Mouse (Mus musculus) embryonic facial prominence, embryonic 14.5 days (tissue): Measurements from ENCODE around the gene Slc7a5. TPM values are rescaled to one million over a fixed set of nuclear protein-coding genes. Genes with fewer than 3 reads are reported as not detected.

Source experiments
- ATAC-seq: fragments of 200-750 bp; cut with Nextera tagmentation; 2 replicates; pipeline ENCODE4 v1.8.0; 2017; ENCODE audit warnings: low read depth, moderate number of reproducible peaks, moderate TSS enrichment
- DNase-seq: peaks from one replicate; pipeline ENCODE4 v3.0.0-alpha.2; 2015; ENCODE audit warnings: low spot score
- H3K27ac ChIP-seq: fragments of 300-500 bp; sonication (generic); replicated peaks from 2 replicates; pipeline ENCODE4 v1.5.1; 2014; ENCODE audit warnings: low read depth, mild to moderate bottlenecking, low read length, moderate library complexity
- H3K27me3 ChIP-seq: fragments of 300-500 bp; sonication (generic); replicated peaks from 2 replicates; pipeline ENCODE4 v1.6.1; 2014; ENCODE audit warnings: low read length; ENCODE audit not compliant: control insufficient read depth, insufficient read depth
- H3K36me3 ChIP-seq: fragments of 300-500 bp; sonication (generic); 2 replicates; pipeline ENCODE4 v1.6.1; 2014; ENCODE audit warnings: low read length, mixed read lengths; ENCODE audit not compliant: control insufficient read depth, insufficient read depth
- H3K4me1 ChIP-seq: fragments of 300-500 bp; sonication (generic); 2 replicates; pipeline ENCODE4 v1.6.1; 2014; ENCODE audit warnings: antibody characterized with exemption, low read length; ENCODE audit not compliant: control insufficient read depth, insufficient read depth
- H3K4me2 ChIP-seq: fragments of 300-500 bp; sonication (generic); 2 replicates; pipeline ENCODE4 v1.6.1; 2014; ENCODE audit warnings: low read depth, mild to moderate bottlenecking, low read length, moderate library complexity, mixed read lengths
- H3K4me3 ChIP-seq: fragments of 300-500 bp; sonication (generic); 2 replicates; pipeline ENCODE4 v1.5.1; 2014; ENCODE audit warnings: low read depth, mild to moderate bottlenecking, low read length
- H3K9ac ChIP-seq: fragments of 300-500 bp; sonication (generic); 2 replicates; pipeline ENCODE4 v1.6.1; 2014; ENCODE audit warnings: low read depth, mild to moderate bottlenecking, low read length, moderate library complexity, mixed read lengths
- H3K9me3 ChIP-seq: fragments of 300-500 bp; sonication (generic); 2 replicates; pipeline ENCODE4 v1.6.1; 2016; ENCODE audit warnings: low read length; ENCODE audit not compliant: control insufficient read depth
- WGBS: fragments of 180-500 bp; shearing (Covaris S2); extraction: QIAGEN DNeasy Blood & Tissue Kit; methylation state at CpG from one replicate; pipeline ENCODE4 v1.1.7; 2014; 5-methylcytosine and 5-hydroxymethylcytosine counted together
- polyA plus RNA-seq: library from polyadenylated mRNA; unstranded; fragments of >200 nt; fragmentation: Nextera tagmentation; extraction: Ambion mirVana; gene quantifications from 2 replicates; pipeline ENCODE4 v1.2.1, GENCODE M21; 2014

Slc7a5 gene
- polyA plus RNA-seq, 1 experiment from 2014 or later, result 29.6 TPM

DNA sequence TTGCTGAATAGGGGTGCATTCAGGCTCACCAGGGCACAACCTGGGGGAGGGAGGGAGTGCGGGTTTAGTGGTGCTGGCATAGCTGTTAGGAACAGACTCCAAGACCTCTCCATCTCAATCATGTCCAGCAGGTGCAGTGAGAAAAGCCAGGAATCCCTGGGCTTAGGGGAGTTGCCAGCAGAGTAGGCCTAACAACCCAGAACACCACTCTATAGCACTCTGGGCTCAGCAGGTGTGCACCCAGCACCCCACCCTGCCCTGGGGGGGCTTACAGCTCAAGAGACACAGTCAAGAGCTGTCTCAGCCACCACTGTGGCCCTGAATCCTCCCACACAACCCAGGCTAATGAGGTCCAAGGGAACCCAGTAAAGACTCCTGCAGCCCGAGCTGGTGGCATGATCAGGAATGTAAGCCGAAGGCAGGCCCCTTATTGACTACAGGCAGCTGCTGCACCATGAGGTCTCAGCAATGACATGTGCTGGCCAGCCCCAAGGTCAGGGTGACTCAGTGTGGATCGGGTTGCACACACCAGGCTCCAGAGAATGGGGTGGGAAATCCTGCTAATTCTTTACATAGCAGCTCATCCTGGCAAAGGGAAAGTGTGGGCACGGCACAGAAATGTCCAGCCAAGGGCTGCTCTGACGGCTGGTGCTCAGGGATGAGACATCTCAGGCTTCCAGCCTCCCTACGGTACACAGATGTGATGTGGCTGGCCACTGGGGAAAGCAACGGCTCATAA lies 5.8 kb downstream of the Slc7a5 start:
- H3K9me3 ChIP-seq, result no peaks in the 10 kb centered on the region
- no peak overlapping the region for H3K27ac ChIP-seq
- H3K27me3 ChIP-seq, result no peaks in the 10 kb centered on the region
- no peaks in the 10 kb centered on the region for H3K36me3 ChIP-seq
- WGBS, result 35% methylated on average over 8 of the region's 8 CpGs
- H3K4me2 ChIP-seq, result no peak overlapping the region
- H3K4me3 ChIP-seq, result no peak overlapping the region
- no peak overlapping the region for H3K9ac ChIP-seq
- peak; percentile 35; the same call in 1 of the 2 replicates for ATAC-seq
- DNase-seq, result peak; percentile 78
- peaks cover 21% of the 10 kb centered on the region for H3K4me1 ChIP-seq

DNA sequence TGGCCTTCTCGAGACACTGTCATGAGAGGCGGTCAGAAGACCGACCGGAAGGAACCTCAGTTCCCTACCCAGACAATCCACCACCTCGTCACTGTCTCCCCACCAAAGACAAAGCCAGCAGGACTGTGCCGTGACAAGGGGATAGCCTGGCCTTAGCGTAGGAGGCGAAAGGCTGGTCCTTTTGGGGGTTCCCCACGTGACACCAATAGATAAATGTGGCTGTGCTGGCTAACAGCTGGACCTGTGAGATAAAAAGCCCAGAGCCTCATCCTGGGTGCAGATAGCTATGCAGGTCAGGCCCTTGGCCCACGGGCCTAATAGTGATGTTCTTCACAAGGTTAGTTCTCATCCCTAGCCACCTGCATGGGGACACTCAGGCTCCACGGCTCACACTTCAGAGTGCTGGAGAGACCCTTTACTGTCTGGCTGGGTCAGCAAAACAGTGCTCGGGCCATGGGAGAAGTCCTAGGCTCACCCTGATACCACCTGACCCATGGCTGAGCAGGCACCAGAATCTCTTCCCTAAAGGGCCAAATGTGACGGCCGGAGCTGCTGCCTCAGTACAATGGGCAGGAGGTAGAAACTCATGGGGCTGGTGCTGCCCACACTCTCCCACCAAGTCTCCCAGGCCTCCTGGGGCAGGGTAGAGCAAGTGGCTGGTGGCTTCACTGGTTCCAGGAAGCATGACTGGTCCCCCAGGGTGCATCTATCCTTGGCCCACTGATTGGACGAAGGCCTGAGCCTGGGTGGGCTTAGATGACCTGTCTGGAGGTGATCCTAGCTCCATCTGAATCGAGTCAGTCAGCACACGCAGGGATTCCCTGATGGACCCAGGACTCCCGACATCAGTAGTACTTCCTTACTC lies 8.1 kb downstream of the Slc7a5 start:
- Histone ChIP-seq H3K4me1 (peaks cover 10% of the 10 kb centered on the region), H3K27me3 (no peaks in the 10 kb centered on the region), H3K9ac (0 out of 2 replicates have a peak overlapping the region, but pooled peaks have one; percentile 50), H3K9me3 (no peaks in the 10 kb centered on the region), H3K36me3 (peaks cover 15% of the 10 kb centered on the region; the same call in 1 of the 2 replicates), H3K4me3 (no peak overlapping the region), H3K27ac (no peak overlapping the region), H3K4me2 (no peak overlapping the region)
- WGBS, result 81% methylated on average over 17 of the region's 18 CpGs
- no peak for DNase-seq
- ATAC-seq, result no peak

DNA sequence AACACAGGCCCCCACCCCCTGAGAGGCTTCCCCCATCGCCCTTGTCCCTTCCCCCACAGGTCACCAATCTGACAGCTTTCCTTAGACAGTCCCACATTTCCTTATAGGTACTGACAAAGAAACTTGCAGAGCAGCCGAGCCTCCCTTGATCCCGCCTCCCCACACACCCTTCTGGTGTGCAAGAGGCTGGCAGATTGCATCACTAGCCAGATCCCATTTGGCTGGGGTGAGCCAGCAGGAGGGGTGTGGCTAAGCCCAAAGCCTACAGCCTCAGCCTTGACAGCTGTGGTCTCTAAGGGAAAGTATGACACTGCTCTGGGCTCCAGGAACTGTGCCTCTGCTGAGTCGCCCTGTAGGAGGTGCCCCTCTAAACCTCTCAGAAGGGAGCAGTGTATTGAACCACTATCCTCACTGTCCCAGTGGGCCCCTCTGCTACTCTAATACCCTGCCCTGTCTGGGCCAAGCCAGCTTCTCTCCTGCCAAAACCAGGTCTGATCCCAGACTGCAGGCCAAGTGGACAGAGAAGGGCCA lies 9.0 kb downstream of the Slc7a5 start:
- Histone ChIP-seq H3K4me1 (peaks cover 10% of the 10 kb centered on the region), H3K9me3 (no peaks in the 10 kb centered on the region), H3K27ac (peak overlapping the region; percentile 69), H3K4me3 (no peak overlapping the region), H3K27me3 (no peaks in the 10 kb centered on the region), H3K9ac (peak overlapping the region; percentile 50), H3K36me3 (peaks cover 18% of the 10 kb centered on the region; the same call in 1 of the 2 replicates), H3K4me2 (peak overlapping the region; percentile 32)
- peak; percentile 94 for DNase-seq
- ATAC-seq, result peak; percentile 90
- WGBS, result 8% methylated on average over 4 of the region's 4 CpGs

GRCm38 (mm10) chr8:121897871-121898381 lies 9.6 kb downstream of the Slc7a5 start:
- Histone ChIP-seq H3K9ac (peak overlapping the region; percentile 50), H3K27ac (peak overlapping the region; percentile 69), H3K4me3 (no peak overlapping the region), H3K27me3 (no peaks in the 10 kb centered on the region), H3K4me2 (peak overlapping the region; percentile 32), H3K4me1 (peaks cover 10% of the 10 kb centered on the region), H3K9me3 (no peaks in the 10 kb centered on the region), H3K36me3 (peaks cover 18% of the 10 kb centered on the region; the same call in 1 of the 2 replicates)
- 32% methylated on average over 7 of the region's 7 CpGs for WGBS
- ATAC-seq (peak; percentile 44), DNase-seq (peak; percentile 51)

GRCm38 (mm10) chr8:121897205-121897604 lies 10.3 kb downstream of the Slc7a5 start:
- Histone ChIP-seq H3K4me3 (no peak overlapping the region), H3K4me1 (peaks cover 10% of the 10 kb centered on the region), H3K27ac (no peak overlapping the region), H3K4me2 (no peak overlapping the region), H3K9ac (no peak overlapping the region), H3K27me3 (no peaks in the 10 kb centered on the region), H3K9me3 (no peaks in the 10 kb centered on the region), H3K36me3 (peaks cover 18% of the 10 kb centered on the region; the same call in 1 of the 2 replicates)
- 77% methylated on average over 9 of the region's 9 CpGs for WGBS
- ATAC-seq (no peak; the same call in 1 of the 2 replicates), DNase-seq (no peak)

GRCm38 (mm10) chr8:121896476-121897145 lies 10.9 kb downstream of the Slc7a5 start:
- Histone ChIP-seq H3K4me1 (peaks cover 10% of the 10 kb centered on the region), H3K4me3 (no peak overlapping the region), H3K27me3 (no peaks in the 10 kb centered on the region), H3K9ac (no peak overlapping the region), H3K27ac (no peak overlapping the region), H3K9me3 (no peaks in the 10 kb centered on the region), H3K36me3 (peaks cover 18% of the 10 kb centered on the region; the same call in 1 of the 2 replicates), H3K4me2 (no peak overlapping the region)
- WGBS, result 40% methylated on average over 12 of the region's 12 CpGs
- no peak for DNase-seq
- ATAC-seq, result no peak; the same call in 1 of the 2 replicates

GRCm38 (mm10) chr8:121895910-121896309 lies 11.6 kb downstream of the Slc7a5 start:
- no peaks in the 10 kb centered on the region for H3K9me3 ChIP-seq
- peaks cover 22% of the 10 kb centered on the region; the same call in 1 of the 2 replicates for H3K36me3 ChIP-seq
- peaks cover 10% of the 10 kb centered on the region for H3K4me1 ChIP-seq
- no peak overlapping the region for H3K9ac ChIP-seq
- 75% methylated on average over 7 of the region's 7 CpGs for WGBS
- ATAC-seq (no peak), DNase-seq (no peak)
- H3K4me2 ChIP-seq, result no peak overlapping the region
- H3K4me3 ChIP-seq, result no peak overlapping the region
- H3K27me3 ChIP-seq, result no peaks in the 10 kb centered on the region
- no peak overlapping the region for H3K27ac ChIP-seq

- H3K36me3 ChIP-seq, result peaks cover 31% of the 10 kb centered on the region; the same call in 1 of the 2 replicates
- H3K9me3 ChIP-seq, result no peaks in the 10 kb centered on the region
- no peak overlapping the region for H3K4me2 ChIP-seq
- H3K4me3 ChIP-seq, result no peak overlapping the region
- H3K27ac ChIP-seq, result no peak overlapping the region
- H3K9ac ChIP-seq, result no peak overlapping the region
- DNase-seq, result no peak
- WGBS, result 82% methylated on average over 5 of the region's 5 CpGs
- H3K27me3 ChIP-seq, result no peaks in the 10 kb centered on the region
- ATAC-seq, result no peak
- H3K4me1 ChIP-seq, result peaks cover under 1% of the 10 kb centered on the region; the same call in 1 of the 2 replicates
Observed at GRCm38 (mm10) chr8:121892875-121893274, 14.6 kb downstream of the Slc7a5 start.
